Mouse (Mus musculus) right cerebral cortex, postnatal 14 days (tissue): ENCODE measurements around the gene Olfr1303.

Source experiments
- DNase-seq: peaks from one replicate; pipeline ENCODE4 v3.0.0; 2022

Olfr1303 gene

DNA sequence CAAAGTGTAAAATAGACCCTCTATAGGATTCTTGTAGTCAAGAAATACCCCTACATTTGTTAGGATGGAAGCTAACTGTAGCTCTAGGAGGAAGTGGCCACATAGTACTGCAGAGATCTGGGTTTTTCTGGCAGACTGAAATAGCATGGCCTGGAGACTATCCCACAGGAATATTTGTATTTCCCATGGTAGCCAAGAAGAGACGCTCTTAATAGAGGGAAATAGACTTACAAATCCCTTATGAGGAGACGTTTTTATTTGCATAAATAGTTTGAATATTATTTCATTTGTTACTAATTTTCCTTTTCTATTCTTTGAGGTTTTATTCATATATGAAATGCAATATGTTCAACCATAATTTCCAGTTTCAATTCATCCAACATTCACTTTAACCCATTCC is at the start of gene Olfr1303:
Olfr1303 (minus strand) TSS at position 101 of the 400 bp plus-strand sequence.
- DNase-seq, result no peak

DNA sequence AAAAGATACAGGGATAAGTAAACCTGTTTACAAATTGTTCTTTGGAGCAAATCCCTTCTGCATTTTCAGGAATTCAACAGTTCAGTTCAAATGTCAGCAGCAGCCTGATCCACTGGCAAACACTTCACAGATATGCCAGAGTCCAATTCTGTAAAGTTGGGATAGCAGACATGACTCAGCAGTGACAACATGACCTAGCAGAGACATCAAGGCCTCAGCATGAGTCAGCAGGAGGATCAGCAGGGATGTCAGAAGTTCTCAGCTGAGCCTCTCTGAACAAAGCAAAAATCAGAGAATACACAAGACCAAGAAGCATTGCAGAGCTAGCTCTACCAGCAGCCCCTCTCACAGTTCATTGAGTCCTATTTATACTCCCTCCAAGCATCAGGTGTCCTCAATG is 7.2 kb downstream of the Olfr1303 start:
- no peak for DNase-seq

- DNase-seq, result no peak
These were observed 43.0 kb downstream of the Olfr1303 start, which contains the start of gene Olfr1302 for GRCm38 (mm10) chr2:111777129-111777528. Gene Olfr1302 (plus strand): TSS chr2:111777429.
